Mouse (Mus musculus) C2C12 (cell line): ENCODE results near the gene Lars2. TPM values are rescaled to one million over a fixed set of nuclear protein-coding genes. Genes with fewer than 3 reads are reported as not detected.

Experiments
- H3K27me3 ChIP-seq: one replicate; pipeline ENCODE4 v1.6.1; 2011; ENCODE audit not compliant: control insufficient read depth, insufficient read depth, insufficient read length
- H3K36me3 ChIP-seq: one replicate; pipeline ENCODE4 v1.6.1; 2011; ENCODE audit not compliant: control insufficient read depth, insufficient read depth
- H3K4me3 ChIP-seq: one replicate; pipeline ENCODE4 v1.5.1; 2011; ENCODE audit warnings: mild to moderate bottlenecking, control low read depth; ENCODE audit not compliant: poor library complexity, insufficient read depth, severe bottlenecking
- H3K79me2 ChIP-seq: one replicate; pipeline ENCODE4 v1.6.1; 2011; ENCODE audit not compliant: control insufficient read depth, insufficient read depth
- H3K79me3 ChIP-seq: one replicate; pipeline ENCODE4 v1.6.1; 2011; ENCODE audit warnings: low read depth, control low read depth
- H3ac ChIP-seq: one replicate; pipeline ENCODE3; 2011; ENCODE audit warnings: low read depth; ENCODE audit not compliant: control insufficient read depth, insufficient read length
- CEBPB ChIP-seq: IDR thresholded peaks from one replicate; pipeline ENCODE4 v1.6.1; 2011; ENCODE audit warnings: low read depth, mild to moderate bottlenecking, control low read depth, moderate library complexity
- CTCF ChIP-seq: IDR thresholded peaks from one replicate; pipeline ENCODE4 v1.5.1; 2011; ENCODE audit not compliant: control insufficient read depth, insufficient read depth, insufficient read length
- FOSL1 ChIP-seq: IDR thresholded peaks from one replicate; pipeline ENCODE4 v1.8.0; 2011; ENCODE audit warnings: mild to moderate bottlenecking, low read length; ENCODE audit not compliant: poor library complexity, insufficient read depth, severe bottlenecking
- MAX ChIP-seq: IDR thresholded peaks from one replicate; pipeline ENCODE4 v1.6.1; 2011; ENCODE audit warnings: mild to moderate bottlenecking, control low read depth
- MYOD1 ChIP-seq: IDR thresholded peaks from one replicate; pipeline ENCODE4 v1.6.1; 2011; ENCODE audit warnings: low read depth; ENCODE audit not compliant: control insufficient read depth, insufficient read length
- MYOG ChIP-seq: IDR thresholded peaks from one replicate; pipeline ENCODE4 v1.6.1; 2011; ENCODE audit not compliant: control insufficient read depth, insufficient read length; ENCODE audit errors: extremely low read depth
- USF1 ChIP-seq: IDR thresholded peaks from one replicate; pipeline ENCODE4 v1.6.1; 2011; ENCODE audit warnings: low read depth, mild to moderate bottlenecking, control low read depth, moderate library complexity
- polyA plus RNA-seq: library from polyadenylated mRNA; unstranded; fragments of >200 nt; fragmentation: generic; extraction: Trizol; gene quantifications from one replicate; pipeline ENCODE4 v1.2.1, GENCODE M21; 2012; ENCODE audit warnings: missing spikeins

Gene Lars2
- polyA plus RNA-seq, 1 experiment: 480 TPM

- Histone ChIP-seq H3K79me2 (no peaks in the 10 kb centered on the region), H3K27me3 (no peaks in the 10 kb centered on the region), H3K79me3 (no peaks in the 10 kb centered on the region), H3ac (no peak overlapping the region), H3K36me3 (no peaks in the 10 kb centered on the region), H3K4me3 (no peak overlapping the region)
- TF ChIP-seq FOSL1 (no peak), USF1 (no peak), MAX (no peak), MYOG (no peak), CEBPB (no peak), CTCF (no peak), MYOD1 (no peak)
These were observed 35.5 kb downstream of the Lars2 start for GRCm38 (mm10) chr9:123402215-123402614.

- no peak for TF ChIP-seq MAX
- no peak for TF ChIP-seq MYOD1
- TF ChIP-seq CEBPB: no peak
- no peak for TF ChIP-seq FOSL1
- TF ChIP-seq USF1: no peak
- no peak for TF ChIP-seq MYOG
- TF ChIP-seq CTCF: no peak
- Histone ChIP-seq H3K79me2 (no peaks in the 10 kb centered on the region), H3K4me3 (no peak overlapping the region), H3K27me3 (no peaks in the 10 kb centered on the region), H3ac (no peak overlapping the region), H3K36me3 (no peaks in the 10 kb centered on the region), H3K79me3 (no peaks in the 10 kb centered on the region)
These were observed 36.3 kb downstream of the Lars2 start for GRCm38 (mm10) chr9:123403031-123403430.

GRCm38 (mm10) chr9:123405231-123405630 lies 38.5 kb downstream of the Lars2 start:
- Histone ChIP-seq H3K79me3 (no peaks in the 10 kb centered on the region), H3K36me3 (no peaks in the 10 kb centered on the region), H3K79me2 (no peaks in the 10 kb centered on the region), H3K4me3 (no peak overlapping the region), H3K27me3 (no peaks in the 10 kb centered on the region), H3ac (no peak overlapping the region)
- no peak for TF ChIP-seq CEBPB
- TF ChIP-seq CTCF: no peak
- TF ChIP-seq MYOG: no peak
- no peak for TF ChIP-seq MYOD1

GRCm38 (mm10) chr9:123408771-123409170 lies 42.0 kb downstream of the Lars2 start:
- Histone ChIP-seq H3ac (no peak overlapping the region), H3K79me2 (no peaks in the 10 kb centered on the region), H3K36me3 (peaks cover 8% of the 10 kb centered on the region), H3K79me3 (no peaks in the 10 kb centered on the region), H3K27me3 (no peaks in the 10 kb centered on the region), H3K4me3 (no peak overlapping the region)
- TF ChIP-seq CEBPB (no peak), MAX (no peak), MYOG (no peak), CTCF (no peak), MYOD1 (no peak), FOSL1 (no peak), USF1 (no peak)

GRCm38 (mm10) chr9:123429863-123430262 lies 63.1 kb downstream of the Lars2 start:
- H3K4me3 ChIP-seq: no peak overlapping the region
- no peaks in the 10 kb centered on the region for H3K79me3 ChIP-seq
- peaks cover 6% of the 10 kb centered on the region for H3K36me3 ChIP-seq
- no peaks in the 10 kb centered on the region for H3K27me3 ChIP-seq
- no peak overlapping the region for H3ac ChIP-seq
- H3K79me2 ChIP-seq: no peaks in the 10 kb centered on the region
- TF ChIP-seq MYOD1: no peak

- Histone ChIP-seq H3K36me3 (peaks cover 6% of the 10 kb centered on the region), H3K79me3 (no peaks in the 10 kb centered on the region), H3K27me3 (no peaks in the 10 kb centered on the region), H3K4me3 (no peak overlapping the region), H3K79me2 (no peaks in the 10 kb centered on the region), H3ac (no peak overlapping the region)
- TF ChIP-seq CEBPB: no peak
- TF ChIP-seq FOSL1: no peak
- no peak for TF ChIP-seq MAX
- no peak for TF ChIP-seq MYOG
- no peak for TF ChIP-seq USF1
- TF ChIP-seq CTCF: no peak
- no peak for TF ChIP-seq MYOD1
These were observed 64.2 kb downstream of the Lars2 start for GRCm38 (mm10) chr9:123430973-123431372.

- no peaks in the 10 kb centered on the region for H3K79me2 ChIP-seq
- H3K4me3 ChIP-seq: no peak overlapping the region
- no peak for TF ChIP-seq FOSL1
- no peak for TF ChIP-seq CTCF
- TF ChIP-seq MYOD1: no peak
- no peak for TF ChIP-seq USF1
- TF ChIP-seq MAX: no peak
- no peak for TF ChIP-seq CEBPB
- no peak for TF ChIP-seq MYOG
- H3K36me3 ChIP-seq: no peaks in the 10 kb centered on the region
- no peak overlapping the region for H3ac ChIP-seq
- no peaks in the 10 kb centered on the region for H3K79me3 ChIP-seq
- no peaks in the 10 kb centered on the region for H3K27me3 ChIP-seq
These were observed 71.5 kb downstream of the Lars2 start for GRCm38 (mm10) chr9:123438223-123438622.
